In the genomic region with DNA sequence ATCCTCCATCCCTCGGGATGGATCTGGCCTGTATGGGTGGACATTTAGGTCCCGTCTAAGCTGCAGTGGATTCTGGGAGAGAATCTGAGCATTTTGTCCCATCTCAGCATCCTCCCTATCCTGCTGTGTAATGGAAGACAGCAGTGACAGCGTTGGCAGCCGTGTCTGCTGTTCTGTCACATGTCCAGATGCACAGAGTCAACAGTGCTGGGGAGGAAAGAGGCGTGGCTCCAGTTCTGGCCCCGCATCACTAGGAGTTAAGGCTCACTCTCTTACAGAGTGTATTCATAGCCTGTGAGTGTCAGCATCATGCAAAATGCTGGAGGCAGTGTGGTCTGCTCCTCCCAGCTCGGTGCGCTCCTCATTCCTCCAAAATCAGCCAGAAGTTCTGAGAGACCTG, we compare ENCODE assay signal across 15 mouse cellular contexts. TPM values are rescaled to one million over a fixed set of nuclear protein-coding genes. Genes with fewer than 3 reads are reported as not detected.
DNase-seq lines count a peak whose midpoint lies in the region; ATAC-seq and TF ChIP-seq lines count a peak whose summit lies in the region.
"Had no signal": no experiment of that assay in that cellular context is flagged by ENCODE, and none has a peak within 500 bp of the region (broad histone marks: within the 10 kb centered on the region; RNA-seq: fewer than 3 reads in every experiment).

No protein-coding gene starts in this region.

- no peak overlapping the region for H3K4me2 ChIP-seq in heart, embryonic 12.5 days
- no peak overlapping the region for H3K4me2 ChIP-seq in kidney, embryonic 16.5 days (replicated peaks; ENCODE audit: low read depth, low read length)
- H3K4me2 ChIP-seq in lung, postnatal 0 days (replicated peaks; ENCODE audit: low read depth, low read length) = no peak overlapping the region
- no peak overlapping the region for H3K4me2 ChIP-seq in stomach, postnatal 0 days (replicated peaks; ENCODE audit: low read depth)
- H3K4me2 ChIP-seq: forebrain, embryonic 12.5 days; hindbrain, embryonic 15.5 days had no signal

- no peak overlapping the region for H3K27ac ChIP-seq in heart, embryonic 12.5 days (ENCODE audit: poor library complexity, severe bottlenecking)
- no peak overlapping the region for H3K27ac ChIP-seq in kidney, embryonic 16.5 days (ENCODE audit: low read length)
- H3K27ac ChIP-seq in lung, postnatal 0 days (ENCODE audit: low read length) = no peak overlapping the region
- no peak overlapping the region for H3K27ac ChIP-seq in stomach, postnatal 0 days (replicated peaks)
- H3K27ac ChIP-seq: forebrain, embryonic 12.5 days; hindbrain, embryonic 15.5 days had no signal

- H3K9ac ChIP-seq in heart, embryonic 12.5 days = no peak overlapping the region
- no peak overlapping the region for H3K9ac ChIP-seq in kidney, embryonic 16.5 days (replicated peaks; ENCODE audit: low read length)
- H3K9ac ChIP-seq in lung, postnatal 0 days (replicated peaks; ENCODE audit: low read depth) = no peak overlapping the region
- H3K9ac ChIP-seq in stomach, postnatal 0 days (ENCODE audit: low read length) = no peak overlapping the region
- H3K9ac ChIP-seq: forebrain, embryonic 12.5 days; hindbrain, embryonic 15.5 days had no signal

- ATAC-seq in heart, embryonic 12.5 days (ENCODE audit: insufficient number of reproducible peaks, low FRiP score) = no peak
- 0 out of 2 replicates have a peak, but pooled peaks have one; percentile 21 for ATAC-seq in kidney, embryonic 16.5 days (ENCODE audit: low FRiP score, low TSS enrichment)
- ATAC-seq in lung, postnatal 0 days = peak; percentile 51
- peak; percentile 43; the same call in 1 of the 2 replicates for ATAC-seq in stomach, postnatal 0 days (ENCODE audit: low FRiP score, low TSS enrichment)
- ATAC-seq: activated CD4-positive, CD25-positive, alpha-beta regulatory T cell, adult 4 months had no signal

- WGBS in heart, embryonic 12.5 days = 62% methylated on average over 8 of the region's 8 CpGs
- WGBS in kidney, embryonic 16.5 days = 57% methylated on average over 8 of the region's 8 CpGs
- WGBS in lung, postnatal 0 days = 44% methylated on average over 8 of the region's 8 CpGs
- WGBS in stomach, postnatal 0 days = 50% methylated on average over 8 of the region's 8 CpGs

- no peaks in the 10 kb centered on the region for H3K27me3 ChIP-seq in heart, embryonic 12.5 days (replicated peaks)
- no peaks in the 10 kb centered on the region for H3K27me3 ChIP-seq in kidney, embryonic 16.5 days (ENCODE audit: insufficient read depth, low read length)
- no peaks in the 10 kb centered on the region for H3K27me3 ChIP-seq in lung, postnatal 0 days (replicated peaks; ENCODE audit: insufficient read depth, low read length)
- no peaks in the 10 kb centered on the region for H3K27me3 ChIP-seq in stomach, postnatal 0 days (ENCODE audit: control insufficient read depth, insufficient read depth, low read length)
- H3K27me3 ChIP-seq: forebrain, embryonic 12.5 days; hindbrain, embryonic 15.5 days had no signal

- DNase-seq in heart, adult 11 months = peak; percentile 89
- DNase-seq in kidney, postnatal 25 days = no peak
- DNase-seq in lung, postnatal 0 days (ENCODE audit: low spot score) = no peak
- no peak for DNase-seq in lung, postnatal 36 days
- no peak for DNase-seq in stomach, postnatal 0 days (ENCODE audit: low spot score)
- DNase-seq: adrenal gland, postnatal 36 days; cerebellum, postnatal 36 days; gastrocnemius, postnatal 10 days; kidney, adult 9 months; layer of hippocampus, adult 9-11 months had no signal

- H3K4me3 ChIP-seq in heart, embryonic 12.5 days = no peak overlapping the region
- H3K4me3 ChIP-seq in kidney, embryonic 16.5 days (ENCODE audit: low read length) = no peak overlapping the region
- H3K4me3 ChIP-seq in lung, postnatal 0 days (ENCODE audit: low read depth, low read length) = no peak overlapping the region
- no peak overlapping the region for H3K4me3 ChIP-seq in stomach, postnatal 0 days (ENCODE audit: low read depth, low read length)
- H3K4me3 ChIP-seq: forebrain, embryonic 12.5 days; hindbrain, embryonic 15.5 days had no signal

- TF ChIP-seq EP300 in lung, postnatal 0 days (IDR thresholded peaks at IDR 0.05) = no peak
- no peak for TF ChIP-seq EP300 in stomach, postnatal 0 days (optimal IDR thresholded peaks at IDR 0.05)

- H3K9me3 ChIP-seq in heart, embryonic 12.5 days (replicated peaks) = no peaks in the 10 kb centered on the region; the same call in 1 of the 2 replicates
- no peaks in the 10 kb centered on the region for H3K9me3 ChIP-seq in kidney, embryonic 16.5 days (ENCODE audit: low read length)
- H3K9me3 ChIP-seq in lung, postnatal 0 days (ENCODE audit: low read length) = no peaks in the 10 kb centered on the region
- H3K9me3 ChIP-seq in stomach, postnatal 0 days (ENCODE audit: control insufficient read depth, low read length) = no peaks in the 10 kb centered on the region
- H3K9me3 ChIP-seq: forebrain, embryonic 12.5 days; hindbrain, embryonic 15.5 days had no signal

- H3K4me1 ChIP-seq in heart, embryonic 12.5 days (replicated peaks) = peaks cover 29% of the 10 kb centered on the region
- peaks cover 15% of the 10 kb centered on the region for H3K4me1 ChIP-seq in kidney, embryonic 16.5 days (ENCODE audit: insufficient read depth, low read length)
- no peaks in the 10 kb centered on the region for H3K4me1 ChIP-seq in lung, postnatal 0 days (ENCODE audit: insufficient read depth, low read depth, low read length)
- no peaks in the 10 kb centered on the region for H3K4me1 ChIP-seq in stomach, postnatal 0 days (replicated peaks; ENCODE audit: control insufficient read depth, insufficient read depth)
- H3K4me1 ChIP-seq: forebrain, embryonic 12.5 days had no signal

- no peak for TF ChIP-seq CTCF in lung, postnatal 0 days (IDR thresholded peaks at IDR 0.05)
- no peak for TF ChIP-seq CTCF in stomach, postnatal 0 days (IDR thresholded peaks at IDR 0.05; ENCODE audit: low read depth)

- H3K36me3 ChIP-seq in heart, embryonic 12.5 days = 0 out of 2 replicates have a peak, but pooled peaks cover 8% of the 10 kb centered on the region
- H3K36me3 ChIP-seq in kidney, embryonic 16.5 days (ENCODE audit: insufficient read depth, low read length) = no peaks in the 10 kb centered on the region
- H3K36me3 ChIP-seq in lung, postnatal 0 days (ENCODE audit: insufficient read depth, low read length) = no peaks in the 10 kb centered on the region
- no peaks in the 10 kb centered on the region for H3K36me3 ChIP-seq in stomach, postnatal 0 days (ENCODE audit: control insufficient read depth, insufficient read depth, low read length)
- H3K36me3 ChIP-seq: forebrain, embryonic 12.5 days; hindbrain, embryonic 15.5 days had no signal

RNA-seq across cellular contexts. Expression of gene Haao, which starts 28.3 kb away (rescaled TPM):
- 0.23 TPM in 1 of 2 replicates, not detected in the other for polyA plus RNA-seq in heart, embryonic 12.5 days (2016; fragmentation: Nextera tagmentation; extraction: Ambion mirVana)
- 2.9 and 3.4 TPM in 2 replicates for polyA plus RNA-seq in kidney, embryonic 16.5 days (2015; fragmentation: Nextera tagmentation; extraction: Ambion mirVana)
- polyA plus RNA-seq in lung, postnatal 0 days (2015; fragmentation: Nextera tagmentation; extraction: Ambion mirVana) = 1.1 and 1.6 TPM in 2 replicates
- polyA plus RNA-seq in stomach, postnatal 0 days (2015; fragmentation: Nextera tagmentation; extraction: Ambion mirVana) = 0.13 and 0.36 TPM in 2 replicates
- polyA plus RNA-seq: forebrain, embryonic 12.5 days had no signal
